In the genomic region with DNA sequence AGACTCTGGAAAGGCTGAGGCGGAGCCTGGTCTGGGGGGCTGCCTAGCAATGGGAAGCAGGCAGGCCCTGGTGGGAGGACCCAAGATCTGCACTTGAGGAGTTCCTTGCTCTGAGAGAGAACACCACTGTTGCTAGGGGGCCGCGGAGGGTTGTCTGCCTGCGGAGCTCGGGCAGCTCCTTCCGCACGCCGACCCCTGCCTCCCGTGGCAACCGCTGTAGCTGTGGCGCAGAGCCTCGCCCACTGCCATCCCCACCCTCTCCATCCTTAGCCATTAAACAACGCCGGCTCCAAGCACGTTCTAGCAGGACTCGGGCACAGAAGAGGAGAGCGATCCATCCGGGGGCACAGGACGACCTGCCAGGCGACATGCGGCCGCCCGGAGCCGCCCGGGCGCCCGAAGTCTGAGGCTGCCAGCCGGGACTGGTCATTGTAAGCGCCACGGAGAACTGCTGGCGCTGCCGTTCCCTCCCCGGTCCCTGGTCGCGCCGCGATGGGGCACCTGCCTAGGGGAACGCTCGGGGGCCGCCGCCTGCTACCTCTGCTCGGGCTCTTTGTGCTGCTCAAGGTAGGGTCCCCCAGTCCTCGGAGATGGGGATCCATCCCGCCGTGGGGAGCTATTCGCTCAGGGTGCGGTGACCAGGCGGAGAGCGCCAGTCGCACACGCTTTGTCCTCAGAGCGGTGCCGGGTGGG, we compare ENCODE assay signal across 8 mouse cellular contexts. TPM values are rescaled to one million over a fixed set of nuclear protein-coding genes. Genes with fewer than 3 reads are reported as not detected.
DNase-seq lines count a peak whose midpoint lies in the region; ATAC-seq and TF ChIP-seq lines count a peak whose summit lies in the region.

Gene Ptpro (plus strand): TSS at position 126 of the 693 bp plus-strand sequence.

- under 1% methylated on average over 53 of the region's 53 CpGs for WGBS in kidney, embryonic 15.5 days
- under 1% methylated on average over 53 of the region's 53 CpGs for WGBS in midbrain, embryonic 16.5 days

- no peak for TF ChIP-seq CTCF in cortical plate, adult 2 months (IDR thresholded peaks at IDR 0.05; ENCODE audit: extremely low read depth, insufficient read depth, low read length)

- H3K4me3 ChIP-seq in kidney, embryonic 15.5 days (replicated peaks): peak within 1 kb of the TSS; percentile 48
- peak within 1 kb of the TSS; percentile 72 for H3K4me3 ChIP-seq in cortical plate, adult 2 months (ENCODE audit: insufficient read depth, low read length)
- peak within 1 kb of the TSS; percentile 79 for H3K4me3 ChIP-seq in midbrain, embryonic 16.5 days (ENCODE audit: low read depth, low read length)

- peak; percentile 80 for ATAC-seq in kidney, embryonic 15.5 days (replicated peaks; ENCODE audit: low FRiP score)
- ATAC-seq in midbrain, embryonic 16.5 days: peak; percentile 91

- peaks cover 30% of the 10 kb centered on the region for H3K27me3 ChIP-seq in kidney, embryonic 15.5 days
- no peaks in the 10 kb centered on the region for H3K27me3 ChIP-seq in midbrain, embryonic 16.5 days (ENCODE audit: control insufficient read depth, insufficient read depth, low read depth, low read length)

- H3K4me2 ChIP-seq in kidney, embryonic 15.5 days: peak within 1 kb of the TSS; percentile 82
- H3K4me2 ChIP-seq in midbrain, embryonic 16.5 days (ENCODE audit: low read length): peak within 1 kb of the TSS; percentile 57

- no peaks in the 10 kb centered on the region for H3K36me3 ChIP-seq in kidney, embryonic 15.5 days
- no peaks in the 10 kb centered on the region for H3K36me3 ChIP-seq in midbrain, embryonic 16.5 days (ENCODE audit: control insufficient read depth, insufficient read depth, low read length)

- H3K9me3 ChIP-seq in kidney, embryonic 15.5 days (replicated peaks): no peaks in the 10 kb centered on the region
- no peaks in the 10 kb centered on the region for H3K9me3 ChIP-seq in midbrain, embryonic 16.5 days (replicated peaks; ENCODE audit: control insufficient read depth, low read length, poor library complexity, severe bottlenecking)

- peak within 1 kb of the TSS; percentile 6; the same call in 1 of the 2 replicates for H3K9ac ChIP-seq in kidney, embryonic 15.5 days
- H3K9ac ChIP-seq in midbrain, embryonic 16.5 days (ENCODE audit: low read depth, low read length): peak within 1 kb of the TSS; percentile 97

- no peak for DNase-seq in kidney, adult 9 months
- no peak for DNase-seq in gonadal fat pad, adult 2 months (ENCODE audit: low read depth)
- DNase-seq in left cerebral cortex, adult 18-20 months (ENCODE audit: low spot score in 2 of 2): peak; percentile 3 to 35
- DNase-seq in thymus, postnatal 25 days: no peak
- no peak for DNase-seq in natural killer cell, adult 2 months (ENCODE audit: low spot score in 2 of 2)

- H3K27ac ChIP-seq in kidney, embryonic 15.5 days: no peak within 1 kb of the TSS
- H3K27ac ChIP-seq in cortical plate, adult 2 months (ENCODE audit: insufficient read depth, low read length): no peak within 1 kb of the TSS; the same call in 1 of the 2 replicates
- H3K27ac ChIP-seq in midbrain, embryonic 16.5 days (ENCODE audit: low read length): peak within 1 kb of the TSS; percentile 97

- TF ChIP-seq POLR2A in cortical plate, adult 2 months (IDR thresholded peaks at IDR 0.05; ENCODE audit: extremely low read depth, insufficient read depth, low read length): peak; percentile 58; the same call in 1 of the 2 replicates

- peaks cover 12% of the 10 kb centered on the region for H3K4me1 ChIP-seq in kidney, embryonic 15.5 days
- H3K4me1 ChIP-seq in cortical plate, adult 2 months (ENCODE audit: control insufficient read depth, insufficient read depth, low read length): no peaks in the 10 kb centered on the region
- H3K4me1 ChIP-seq in midbrain, embryonic 16.5 days (ENCODE audit: control insufficient read depth, insufficient read depth, low read length): peaks cover 5% of the 10 kb centered on the region

RNA-seq across cellular contexts. Expression of gene Ptpro, which starts in this region (rescaled TPM):
- 14.9 and 15.9 TPM in 2 replicates for polyA plus RNA-seq in kidney, embryonic 15.5 days (2015; fragmentation: Nextera tagmentation; extraction: Ambion mirVana)
- polyA plus RNA-seq in cortical plate, adult 2 months (2012; rRNA removed): 8.9 and 9.2 TPM in 2 replicates
- polyA plus RNA-seq in gonadal fat pad, adult 2 months (2012; rRNA removed): 16.9 and 20.0 TPM in 2 replicates
- total RNA-seq in left cerebral cortex, adult 18-20 months (2021): 10 to 100 TPM; 25.5 to 27.5 TPM
- polyA plus RNA-seq in midbrain, embryonic 16.5 days (2015; fragmentation: Nextera tagmentation; extraction: Ambion mirVana): 73.7 and 78.3 TPM in 2 replicates

Comparison
In these comparisons a context has a peak if more than half of its experiments do, and no peak if none do; other contexts are left out.
1. DNase-seq: peak in left cerebral cortex, adult 18-20 months (2 of 2); none in kidney, adult 9 months (single experiment), gonadal fat pad, adult 2 months (single experiment), thymus, postnatal 25 days (single experiment) and natural killer cell, adult 2 months (0 of 2).
2. Peak in every context shown above with its lines, with median percentiles within 50 percentile points of each other: H3K4me3 ChIP-seq.